Mouse (Mus musculus) adipose tissue, adult 10 weeks (tissue): Measurements from ENCODE around the gene Sycp2l. TPM values are rescaled to one million over a fixed set of nuclear protein-coding genes. Genes with fewer than 3 reads are reported as not detected.

Experiments
- polyA plus RNA-seq: library from polyadenylated mRNA; stranded (reverse); fragments of 350-450 nt; fragmentation: Illumina TruSeq; extraction: RNeasy Lipid Tissue Mini Kit (QIAGEN cat#74804); gene quantifications from one replicate; pipeline ENCODE4 v1.2.3, GENCODE M21; 2014; ENCODE audit warnings: low read depth, low replicate concordance

Gene Sycp2l
- not detected for polyA plus RNA-seq

GRCm38 (mm10) chr13:41113940-41114339 lies at the start of gene Sycp2l:
Gene Sycp2l (plus strand): TSS chr13:41114307.

GRCm38 (mm10) chr13:41079421-41079780 lies 34.7 kb upstream of the Sycp2l start, which contains the start of gene Mak:
Gene Mak (minus strand): TSS chr13:41079706.

GRCm38 (mm10) chr13:41110935-41111334 lies 3.2 kb upstream of the Sycp2l start, which contains the start of gene Gcm2:
Gene Gcm2 (minus strand): TSS chr13:41111035.

GRCm38 (mm10) chr13:41220304-41220834 lies 106.3 kb downstream of the Sycp2l start, which contains the start of gene Elovl2:
Gene Elovl2 (minus strand): TSS chr13:41220405.

Other genes starting within 250 kb of the Sycp2l start
- gene Pak1ip1, start 113.3 kb upstream of the Sycp2l start, polyA plus RNA-seq = 49.3 TPM
- gene Tmem14c, start 98.0 kb upstream of the Sycp2l start, polyA plus RNA-seq = 137 TPM
- gene Mak, start 34.6 kb upstream of the Sycp2l start, polyA plus RNA-seq = 2.4 TPM
- gene Gcm2, start 3.3 kb upstream of the Sycp2l start, polyA plus RNA-seq = not detected
- gene Elovl2, start 106.1 kb downstream of the Sycp2l start, polyA plus RNA-seq = 26.1 TPM
- gene Smim13, start 135.5 kb downstream of the Sycp2l start, polyA plus RNA-seq = 7.3 TPM
- gene Gm17364, start 159.7 kb downstream of the Sycp2l start, polyA plus RNA-seq = not detected